In genomic region chr9:78296089-78296488, GRCm38 (mm10) we compare ENCODE assay signal across 11 mouse cellular contexts. TPM values are rescaled to one million over a fixed set of nuclear protein-coding genes. Genes with fewer than 3 reads are reported as not detected.
DNase-seq lines count a peak whose midpoint lies in the region; ATAC-seq and TF ChIP-seq lines count a peak whose summit lies in the region.
"Not testable (repeated sequence)": the region's sequence is repeated elsewhere in the genome, so short reads cannot be mapped to it uniquely, and the experiment has no call there.
"Had no signal": no experiment of that assay in that cellular context is flagged by ENCODE, and none has a peak within 500 bp of the region (broad histone marks: within the 10 kb centered on the region; RNA-seq: fewer than 3 reads in every experiment).

No protein-coding gene starts in this region.

- TF ChIP-seq CTCF in E14TG2a.4 (conservative IDR thresholded peaks at IDR 0.05; ENCODE audit: low read length), result peak; percentile 73
- TF ChIP-seq CTCF in bone marrow macrophage, adult 2 months (IDR thresholded peaks at IDR 0.05; ENCODE audit: low read depth, low read length), result peak; percentile 44; the same call in 1 of the 2 replicates

- H3K9me3 ChIP-seq in E14TG2a.4 (ENCODE audit: low read length), result not testable (repeated sequence)

- H3K4me1 ChIP-seq in E14TG2a.4 (replicated peaks; ENCODE audit: low read depth, low read length); bone marrow macrophage, adult 2 months (ENCODE audit: control insufficient read depth, insufficient read depth, low read length): not testable (repeated sequence)

- ATAC-seq in neutrophil, adult 5-6 weeks (ENCODE audit: extremely low read depth, insufficient number of reproducible peaks, low FRiP score, poor library complexity, severe bottlenecking), result 0 out of 2 replicates have a peak, but pooled peaks have one; percentile 35

- H3K4me3 ChIP-seq in E14TG2a.4 (replicated peaks; ENCODE audit: low read length); bone marrow macrophage, adult 2 months (ENCODE audit: insufficient read depth, low read length): not testable (repeated sequence)

- H3K27ac ChIP-seq in bone marrow macrophage, adult 2 months (ENCODE audit: insufficient read depth, low read depth, low read length), result not testable (repeated sequence)

- peak; percentile 36 for DNase-seq in embryo, embryonic 11.5 days (ENCODE audit: low read depth, low spot score)
- DNase-seq in heart, adult 8-10 months (ENCODE audit: low spot score), result peak; percentile 11
- peak; percentile 57 for DNase-seq in kidney, adult 9 months
- DNase-seq in lung, adult 18-20 months, result peak; percentile 6 to 20
- DNase-seq in thymus, postnatal 0 days (ENCODE audit: low spot score), result peak; percentile 37

- H3K36me3 ChIP-seq in E14TG2a.4 (ENCODE audit: insufficient read depth, low read length), result not testable (repeated sequence)

- not testable (repeated sequence) for H3K27me3 ChIP-seq in E14TG2a.4 (ENCODE audit: insufficient read depth, low read length)

- TF ChIP-seq POLR2A in bone marrow macrophage, adult 2 months (IDR thresholded peaks at IDR 0.05; ENCODE audit: borderline replicate concordance, low read depth, low read length), result not testable (repeated sequence)

RNA-seq across cellular contexts. Expression of gene Gm10639, which starts 6.4 kb away (rescaled TPM):
- not detected in 2 replicates for polyA plus RNA-seq in bone marrow macrophage, adult 2 months (2012; ENCODE audit: insufficient read depth, insufficient read length, missing spikeins)
- 1 to 10 TPM in 2 of 4 experiments, under 1 TPM in 1, not detected in 1; 0.73 to 3.2 (median 2.0) TPM for total RNA-seq in heart, adult 8-10 months (2022)
- not detected in 2 replicates for total RNA-seq in neutrophil, adult 5-6 weeks (2017)
- not detected in 2 replicates for polyA plus RNA-seq in thymus, postnatal 0 days (2015; fragmentation: Nextera tagmentation; extraction: Ambion mirVana)
- total RNA-seq: left cerebral cortex, postnatal 14 days had no signal
- polyA plus RNA-seq: heart, embryonic 11.5 days had no signal

RNA-seq across cellular contexts. Expression of gene Omt2a, which starts 18.5 kb away (rescaled TPM):
- not detected in 2 replicates for polyA plus RNA-seq in bone marrow macrophage, adult 2 months (2012; ENCODE audit: insufficient read depth, insufficient read length, missing spikeins)
- total RNA-seq in heart, adult 8-10 months (2022), result not detected
- not detected in 2 replicates for total RNA-seq in neutrophil, adult 5-6 weeks (2017)
- 0.36 TPM in 1 of 2 replicates, not detected in the other for polyA plus RNA-seq in thymus, postnatal 0 days (2015; fragmentation: Nextera tagmentation; extraction: Ambion mirVana)
- total RNA-seq: adrenal gland, postnatal 4 days; left cerebral cortex, postnatal 14 days had no signal
- polyA plus RNA-seq: heart, embryonic 11.5 days had no signal

RNA-seq across cellular contexts. Expression of gene Omt2b, which starts 31.3 kb away (rescaled TPM):
- not detected in 2 replicates for polyA plus RNA-seq in bone marrow macrophage, adult 2 months (2012; ENCODE audit: insufficient read depth, insufficient read length, missing spikeins)
- total RNA-seq in heart, adult 8-10 months (2022), result not detected
- total RNA-seq in neutrophil, adult 5-6 weeks (2017), result not detected in 2 replicates
- 0.21 and 0.68 TPM in 2 replicates for polyA plus RNA-seq in thymus, postnatal 0 days (2015; fragmentation: Nextera tagmentation; extraction: Ambion mirVana)
- total RNA-seq: adrenal gland, postnatal 4 days; left cerebral cortex, postnatal 14 days had no signal
- polyA plus RNA-seq: heart, embryonic 11.5 days had no signal

RNA-seq across cellular contexts. Expression of gene Gm3776, which starts 39.2 kb away (rescaled TPM):
- not detected in 2 replicates for polyA plus RNA-seq in bone marrow macrophage, adult 2 months (2012; ENCODE audit: insufficient read depth, insufficient read length, missing spikeins)
- 1 to 10 TPM in 3 of 4 experiments, under 1 TPM in 1; 0.43 to 6.3 (median 2.7) TPM for total RNA-seq in heart, adult 8-10 months (2022)
- not detected in 2 replicates for total RNA-seq in neutrophil, adult 5-6 weeks (2017)
- 0.24 TPM in 1 of 2 replicates, not detected in the other for polyA plus RNA-seq in thymus, postnatal 0 days (2015; fragmentation: Nextera tagmentation; extraction: Ambion mirVana)
- total RNA-seq: adrenal gland, postnatal 4 days; left cerebral cortex, postnatal 14 days had no signal
- polyA plus RNA-seq: heart, embryonic 11.5 days had no signal

RNA-seq across cellular contexts. Expression of gene Gsta2, which starts 59.5 kb away (rescaled TPM):
- polyA plus RNA-seq in bone marrow macrophage, adult 2 months (2012; ENCODE audit: insufficient read depth, insufficient read length, missing spikeins), result not detected in 2 replicates
- total RNA-seq in heart, adult 8-10 months (2022), result 1 to 10 TPM; 1.4 to 4.4 (median 2.6) TPM
- total RNA-seq in neutrophil, adult 5-6 weeks (2017), result 2.5 TPM in 1 of 2 replicates, not detected in the other
- polyA plus RNA-seq in thymus, postnatal 0 days (2015; fragmentation: Nextera tagmentation; extraction: Ambion mirVana), result 6.3 and 6.4 TPM in 2 replicates
- total RNA-seq: left cerebral cortex, postnatal 14 days had no signal
- polyA plus RNA-seq: heart, embryonic 11.5 days had no signal
